Mouse (Mus musculus) liver, postnatal 0 days (tissue): ENCODE measurements around the gene Col4a3bp. TPM values are rescaled to one million over a fixed set of nuclear protein-coding genes. Genes with fewer than 3 reads are reported as not detected.
A peak's percentile ranks its signal among the peaks of the same experiment; 100 is the strongest.
"Not testable (repeated sequence)": the region's sequence is repeated elsewhere in the genome, so short reads cannot be mapped to it uniquely, and the experiment has no call there.

Experiments used
- ATAC-seq: fragments of 200-750 bp; cut with Nextera tagmentation; 2 replicates; pipeline ENCODE4 v1.8.0; 2017; ENCODE audit warnings: mild to moderate bottlenecking, moderate library complexity
- DNase-seq: peaks from one replicate; pipeline ENCODE4 v3.0.0-alpha.2; 2016
- H3K27ac ChIP-seq: fragments of 300-500 bp; sonication (generic); 2 replicates; pipeline ENCODE4 v1.5.1; 2014; ENCODE audit warnings: antibody characterized with exemption, moderate library complexity, mild to moderate bottlenecking, low read depth
- H3K27me3 ChIP-seq: fragments of 300-500 bp; sonication (generic); 2 replicates; pipeline ENCODE4 v1.6.1; 2014; ENCODE audit warnings: low read length, control low read depth, mixed read lengths; ENCODE audit not compliant: insufficient read depth
- H3K36me3 ChIP-seq: fragments of 300-500 bp; sonication (generic); replicated peaks from 2 replicates; pipeline ENCODE4 v1.6.1; 2014; ENCODE audit warnings: mild to moderate bottlenecking, control low read depth, low read length, moderate library complexity, mixed read lengths; ENCODE audit not compliant: insufficient read depth
- H3K4me1 ChIP-seq: fragments of 300-500 bp; sonication (generic); 2 replicates; pipeline ENCODE4 v1.6.1; 2014; ENCODE audit warnings: antibody characterized with exemption, mild to moderate bottlenecking, control low read depth; ENCODE audit not compliant: insufficient read depth
- H3K4me2 ChIP-seq: fragments of 300-500 bp; sonication (generic); 2 replicates; pipeline ENCODE4 v1.6.1; 2014; ENCODE audit warnings: low read depth, mild to moderate bottlenecking, low read length, moderate library complexity, mixed read lengths
- H3K4me3 ChIP-seq: fragments of 300-500 bp; sonication (generic); 2 replicates; pipeline ENCODE4 v1.5.1; 2014; ENCODE audit warnings: low read depth, low read length
- H3K9ac ChIP-seq: fragments of 300-500 bp; sonication (generic); replicated peaks from 2 replicates; pipeline ENCODE4 v1.6.1; 2014; ENCODE audit warnings: mild to moderate bottlenecking, moderate library complexity
- H3K9me3 ChIP-seq: fragments of 300-500 bp; sonication (generic); 2 replicates; pipeline ENCODE4 v1.6.1; 2016; ENCODE audit warnings: mild to moderate bottlenecking, control low read depth, low read length, mixed read lengths
- CTCF ChIP-seq: sonication (generic); IDR thresholded peaks from 2 replicates; pipeline ENCODE4 v1.5.1; 2016; ENCODE audit warnings: antibody characterized with exemption, low read depth
- EP300 ChIP-seq: IDR thresholded peaks from 2 replicates; pipeline ENCODE4 v1.6.1; 2016; ENCODE audit warnings: antibody characterized with exemption, low read depth, mild to moderate bottlenecking
- WGBS: fragments of 180-500 bp; shearing (Covaris S2); extraction: QIAGEN DNeasy Blood & Tissue Kit; methylation state at CpG from one replicate; pipeline ENCODE4 v1.1.7; 2014; ENCODE audit not compliant: insufficient replicate concordance; 5-methylcytosine and 5-hydroxymethylcytosine counted together
- polyA plus RNA-seq: library from polyadenylated mRNA; unstranded; fragments of >200 nt; fragmentation: Nextera tagmentation; extraction: Ambion mirVana; gene quantifications from 2 replicates; pipeline ENCODE4 v1.2.1, GENCODE M21; 2015

Col4a3bp gene
- polyA plus RNA-seq, 1 experiment from 2014 or later: 4.2 TPM

DNA sequence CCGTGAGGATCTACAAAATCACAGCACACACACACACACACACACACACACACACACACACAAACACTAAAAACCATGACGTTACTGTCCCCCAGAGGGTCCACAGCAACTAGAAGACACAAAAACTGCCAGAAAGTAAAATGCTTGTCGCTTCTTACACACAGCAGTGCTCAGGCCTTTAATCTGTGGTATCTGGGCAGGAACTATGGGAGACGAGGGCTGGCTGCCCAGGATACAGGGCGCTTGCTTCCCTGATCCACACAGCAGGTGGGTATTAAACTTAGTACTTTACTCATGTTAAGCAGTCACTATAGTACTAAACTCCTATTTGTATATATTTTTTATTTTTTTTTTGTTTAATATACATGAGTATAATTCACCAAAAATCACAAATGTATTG, 103.4 kb downstream of the Col4a3bp start:
- no peak for DNase-seq
- no peak for ATAC-seq

DNA sequence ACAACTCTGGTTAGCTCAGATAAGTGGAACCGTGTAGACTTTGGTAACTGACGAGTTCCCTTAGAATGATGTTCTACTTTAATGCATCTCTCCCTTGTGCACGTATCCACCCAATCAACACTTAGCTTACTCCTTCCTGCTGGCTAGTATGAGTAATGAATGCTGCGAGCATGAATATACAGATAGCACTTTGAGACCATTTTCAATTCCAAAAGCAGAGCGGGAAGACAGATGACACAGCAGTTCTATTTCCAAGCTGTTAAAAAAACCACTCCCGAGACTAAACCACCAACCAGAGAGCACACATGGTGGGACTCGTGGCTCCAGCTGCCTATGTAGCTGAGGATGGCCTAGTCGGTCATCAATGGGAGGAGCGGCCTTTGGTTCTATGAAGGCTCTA, 110.6 kb downstream of the Col4a3bp start:
- H3K4me1 ChIP-seq: no peaks in the 10 kb centered on the region
- DNase-seq: no peak

More for the DNA sequence above, 103.4 kb downstream of the Col4a3bp start:
- no peak overlapping the region for H3K4me3 ChIP-seq
- H3K4me2 ChIP-seq: no peak overlapping the region
- H3K27me3 ChIP-seq: no peaks in the 10 kb centered on the region
- H3K4me1 ChIP-seq: no peaks in the 10 kb centered on the region
- no peak overlapping the region for H3K9ac ChIP-seq
- TF ChIP-seq CTCF (no peak), EP300 (no peak)
- peaks cover 20% of the 10 kb centered on the region for H3K36me3 ChIP-seq
- H3K27ac ChIP-seq: no peak overlapping the region
- no peaks in the 10 kb centered on the region for H3K9me3 ChIP-seq
- 64% methylated on average over 5 of the region's 5 CpGs for WGBS

DNA sequence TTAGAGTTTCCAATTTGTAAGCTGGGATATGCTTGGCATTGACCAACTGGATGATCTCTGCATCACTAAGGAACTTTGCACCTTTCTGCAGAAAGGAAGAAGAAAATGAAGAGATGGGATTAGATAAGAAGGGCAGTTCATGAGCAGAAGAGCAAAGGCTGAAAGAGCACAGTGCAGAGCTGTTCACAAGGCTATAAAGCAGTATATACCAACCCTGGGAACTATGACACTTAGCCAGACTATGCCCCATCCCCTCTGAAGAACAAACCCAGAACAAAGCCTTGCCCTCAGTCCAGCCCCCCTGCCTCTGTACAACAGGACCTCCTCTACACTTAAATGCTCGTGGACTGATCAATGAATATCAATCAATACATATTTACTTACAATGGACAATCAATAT, 114.3 kb downstream of the Col4a3bp start:
- H3K4me1 ChIP-seq: no peaks in the 10 kb centered on the region
- H3K27me3 ChIP-seq: no peaks in the 10 kb centered on the region
- no peak overlapping the region for H3K27ac ChIP-seq
- DNase-seq: no peak
- no peak overlapping the region for H3K9ac ChIP-seq
- H3K4me2 ChIP-seq: no peak overlapping the region
- 56% methylated on average over 1 of the region's 1 CpGs for WGBS
- no peaks in the 10 kb centered on the region for H3K9me3 ChIP-seq
- no peak for TF ChIP-seq EP300
- TF ChIP-seq CTCF: no peak
- H3K36me3 ChIP-seq: peaks cover 82% of the 10 kb centered on the region
- H3K4me3 ChIP-seq: no peak overlapping the region
- no peak for ATAC-seq

More for the DNA sequence above, 110.6 kb downstream of the Col4a3bp start:
- no peak overlapping the region for H3K27ac ChIP-seq
- H3K4me2 ChIP-seq: no peak overlapping the region
- TF ChIP-seq CTCF (no peak), EP300 (no peak)
- no peaks in the 10 kb centered on the region for H3K27me3 ChIP-seq
- no peak overlapping the region for H3K4me3 ChIP-seq
- ATAC-seq: no peak
- no peak overlapping the region for H3K9ac ChIP-seq
- H3K9me3 ChIP-seq: no peaks in the 10 kb centered on the region
- peaks cover 80% of the 10 kb centered on the region for H3K36me3 ChIP-seq
- WGBS: 74% methylated on average over 9 of the region's 9 CpGs

DNA sequence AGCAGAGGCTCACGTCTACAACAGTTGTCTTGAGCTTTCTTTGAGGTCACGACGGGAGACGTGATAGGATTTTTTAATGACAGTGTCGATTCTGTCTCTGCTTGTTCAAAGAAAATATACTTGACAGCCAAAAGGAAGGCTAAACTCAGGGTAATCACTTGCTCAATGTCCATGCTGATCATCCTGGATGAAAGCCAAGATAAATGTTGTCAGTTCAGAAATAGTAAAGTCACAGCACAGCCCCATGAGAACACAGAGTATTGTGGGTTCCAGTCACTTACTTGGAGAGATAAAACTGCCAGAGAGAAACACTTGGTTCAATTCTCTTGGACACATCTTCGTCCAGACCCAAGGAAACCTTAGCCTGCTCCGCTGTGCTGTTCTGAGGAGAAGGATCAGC, 116.5 kb downstream of the Col4a3bp start:
- no peak overlapping the region for H3K4me2 ChIP-seq
- no peaks in the 10 kb centered on the region for H3K27me3 ChIP-seq
- H3K4me3 ChIP-seq: no peak overlapping the region
- peak; percentile 58 for ATAC-seq
- no peak for DNase-seq
- H3K36me3 ChIP-seq: peaks cover 84% of the 10 kb centered on the region
- 74% methylated on average over 7 of the region's 7 CpGs for WGBS
- H3K9ac ChIP-seq: no peak overlapping the region; the same call in 1 of the 2 replicates
- peak overlapping the region; percentile 74 for H3K27ac ChIP-seq
- H3K4me1 ChIP-seq: peaks cover 4% of the 10 kb centered on the region; the same call in 1 of the 2 replicates
- no peaks in the 10 kb centered on the region for H3K9me3 ChIP-seq
- no peak for TF ChIP-seq CTCF
- TF ChIP-seq EP300: no peak

DNA sequence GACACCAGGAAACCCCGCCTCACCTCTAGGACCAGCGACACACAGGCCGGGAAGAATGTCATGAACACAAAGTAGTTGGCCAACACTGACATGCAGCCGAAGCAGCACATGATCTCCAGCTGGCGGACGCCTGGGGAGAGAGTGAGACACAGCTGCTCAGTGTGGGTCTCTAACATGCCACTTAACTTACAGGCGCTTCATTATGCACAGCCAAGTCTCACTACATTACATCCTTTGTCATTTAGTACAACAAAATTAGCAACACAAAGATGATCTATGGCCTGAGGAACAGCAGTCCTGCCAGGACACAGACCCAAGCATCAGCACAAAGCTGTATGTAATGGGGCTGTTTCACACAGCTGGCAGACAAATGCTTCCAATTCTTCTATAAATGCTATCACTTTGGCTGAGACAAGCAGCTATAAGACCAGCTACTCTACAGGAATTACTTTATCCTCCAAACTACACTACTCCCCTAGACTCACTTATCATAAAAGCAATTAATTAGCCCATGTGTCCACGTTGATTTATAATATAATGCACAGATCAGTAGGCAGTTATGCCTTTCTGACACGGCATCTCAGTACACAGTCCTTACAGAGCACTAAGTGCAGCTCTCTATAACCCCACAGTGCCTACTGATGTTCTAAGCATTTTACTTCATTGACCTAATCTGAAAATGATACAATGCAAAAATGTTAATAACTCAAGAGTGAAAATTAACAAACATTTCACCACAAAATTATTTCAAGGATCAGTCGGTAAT, 117.9 kb downstream of the Col4a3bp start:
- TF ChIP-seq EP300 (no peak), CTCF (no peak)

DNA sequence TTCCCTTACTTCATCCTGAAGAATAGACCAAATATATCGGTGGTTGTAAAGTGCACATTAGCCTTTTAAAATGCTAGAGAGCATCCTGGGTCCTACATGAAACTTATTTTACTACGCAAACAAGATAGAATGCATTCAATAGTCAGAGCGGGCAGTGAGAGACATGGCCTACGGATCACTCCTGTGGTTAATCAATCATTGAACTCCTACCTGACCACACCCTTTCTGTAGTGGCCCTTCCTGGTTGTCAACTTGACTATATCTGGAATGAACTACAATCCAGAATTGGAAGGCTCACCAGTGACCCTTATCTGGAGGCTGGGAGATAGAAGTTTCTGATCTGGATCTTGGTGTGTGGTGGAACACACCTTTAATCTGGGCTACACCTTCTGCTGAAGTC, 120.7 kb downstream of the Col4a3bp start:
- WGBS: 85% methylated on average over 4 of the region's 4 CpGs
- H3K4me3 ChIP-seq, H3K27me3 ChIP-seq, H3K9me3 ChIP-seq, H3K4me2 ChIP-seq, H3K27ac ChIP-seq, DNase-seq, H3K9ac ChIP-seq: not testable (repeated sequence)
- Histone ChIP-seq H3K36me3 (peaks cover 78% of the 10 kb centered on the region), H3K4me1 (peaks cover 14% of the 10 kb centered on the region)
- ATAC-seq: peak; percentile 30; the same call in 1 of the 2 replicates

More for the DNA sequence above, 117.9 kb downstream of the Col4a3bp start:
- H3K27me3 ChIP-seq: no peaks in the 10 kb centered on the region
- peaks cover 84% of the 10 kb centered on the region for H3K36me3 ChIP-seq
- H3K9me3 ChIP-seq: no peaks in the 10 kb centered on the region
- H3K4me1 ChIP-seq: peaks cover 7% of the 10 kb centered on the region
- no peak for ATAC-seq
- DNase-seq: no peak
- H3K9ac ChIP-seq: no peak overlapping the region
- H3K4me2 ChIP-seq: no peak overlapping the region
- no peak overlapping the region for H3K4me3 ChIP-seq
- WGBS: 83% methylated on average over 10 of the region's 10 CpGs
- no peak overlapping the region for H3K27ac ChIP-seq
